Mouse (Mus musculus) frontal cortex, postnatal 14 days (tissue): ENCODE measurements around the gene Col13a1.

Source experiments
- DNase-seq, 2 experiments: peaks; one replicate each; pipeline ENCODE4 v3.0.0; 2022; ENCODE audit warnings: low spot score in 2 of 2

Gene Col13a1

GRCm38 (mm10) chr10:61978866-61979340 lies at the start of gene Col13a1:
Gene Col13a1 (minus strand): TSS chr10:61979108.
- DNase-seq: no peak

GRCm38 (mm10) chr10:62027699-62028098 lies 48.8 kb upstream of the Col13a1 start:
- DNase-seq: no peak

- no peak for DNase-seq
Measured at GRCm38 (mm10) chr10:62023821-62024551, 45.1 kb upstream of the Col13a1 start.

- DNase-seq: no peak
Measured at GRCm38 (mm10) chr10:62020068-62020620, 41.2 kb upstream of the Col13a1 start.

GRCm38 (mm10) chr10:62019386-62020067 lies 40.6 kb upstream of the Col13a1 start:
- DNase-seq: no peak

- no peak for DNase-seq
Measured at GRCm38 (mm10) chr10:62016947-62017346, 38.0 kb upstream of the Col13a1 start.

GRCm38 (mm10) chr10:62013190-62013589 lies 34.3 kb upstream of the Col13a1 start:
- DNase-seq: no peak

- DNase-seq: no peak
Measured at GRCm38 (mm10) chr10:62012371-62012770, 33.5 kb upstream of the Col13a1 start.

GRCm38 (mm10) chr10:62009981-62010500 lies 31.1 kb upstream of the Col13a1 start:
- DNase-seq: no peak

- no peak for DNase-seq
Measured at GRCm38 (mm10) chr10:62007958-62008357, 29.1 kb upstream of the Col13a1 start.

GRCm38 (mm10) chr10:62006371-62006770 lies 27.5 kb upstream of the Col13a1 start:
- DNase-seq: no peak

- no peak for DNase-seq
Measured at GRCm38 (mm10) chr10:62000216-62000615, 21.3 kb upstream of the Col13a1 start.

GRCm38 (mm10) chr10:61999766-62000165 lies 20.9 kb upstream of the Col13a1 start:
- no peak for DNase-seq

- DNase-seq: no peak
Measured at GRCm38 (mm10) chr10:61991481-61992424, 12.8 kb upstream of the Col13a1 start.

- peak; percentile 65 to 88 for DNase-seq
Measured at GRCm38 (mm10) chr10:61980424-61980823, 1.5 kb upstream of the Col13a1 start.

- DNase-seq: peak in 1 of 2 experiments; percentile 18
Measured at GRCm38 (mm10) chr10:61978112-61978865, 619 bp downstream of the Col13a1 start.

GRCm38 (mm10) chr10:61977392-61978096 lies 1.4 kb downstream of the Col13a1 start:
- no peak for DNase-seq

- DNase-seq: no peak
Measured at GRCm38 (mm10) chr10:61976987-61977386, 1.9 kb downstream of the Col13a1 start.

GRCm38 (mm10) chr10:61974581-61974980 lies 4.3 kb downstream of the Col13a1 start:
- DNase-seq: no peak

GRCm38 (mm10) chr10:61972041-61972440 lies 6.9 kb downstream of the Col13a1 start:
- no peak for DNase-seq
